Mouse (Mus musculus): ENCODE data around the gene Gm8247. TPM values are rescaled to one million over a fixed set of nuclear protein-coding genes. Genes with fewer than 3 reads are reported as not detected.

Gene Gm8247
- not detected in 2 replicates for polyA plus RNA-seq (2012; rRNA removed)

GRCm38 (mm10) chr14:44582853-44583252 is at the start of gene Gm8247:
Gene Gm8247, plus strand, starts transcription at chr14:44583153.

GRCm38 (mm10) chr14:44627737-44628136 is 44.8 kb downstream of the Gm8247 start, which contains the start of gene Gm5624:
Gene Gm5624, minus strand, starts transcription at chr14:44627938.

Other genes starting within 250 kb of the Gm8247 start
- not detected in 2 replicates for gene Gm5930, start 244.6 kb upstream of the Gm8247 start, polyA plus RNA-seq (2012; rRNA removed)
- not detected in 2 replicates for gene Gm8229, start 217.8 kb upstream of the Gm8247 start, polyA plus RNA-seq (2012; rRNA removed)
- not detected in 2 replicates for gene Gm3371, start 172.5 kb upstream of the Gm8247 start, polyA plus RNA-seq (2012; rRNA removed)
- gene Gm8232, start 149.5 kb upstream of the Gm8247 start, polyA plus RNA-seq (2012; rRNA removed), result not detected in 2 replicates
- gene BC061237, start 90.7 kb upstream of the Gm8247 start, polyA plus RNA-seq (2012; rRNA removed), result not detected in 2 replicates
- not detected in 2 replicates for gene Gm17093, start 64.9 kb upstream of the Gm8247 start, polyA plus RNA-seq (2012; rRNA removed)
- gene Gm5624, start 44.8 kb downstream of the Gm8247 start, polyA plus RNA-seq (2012; rRNA removed), result not detected in 2 replicates
- gene Gm8257, start 123.3 kb downstream of the Gm8247 start, polyA plus RNA-seq (2012; rRNA removed), result not detected in 2 replicates
- not detected in 2 replicates for gene Gm8267, start 167.2 kb downstream of the Gm8247 start, polyA plus RNA-seq (2012; rRNA removed)

All from ovary, adult 2 months (tissue).